Mouse (Mus musculus) ES-Bruce4 (cell line): ENCODE data around the gene Pak4.

Source experiments
- CTCF ChIP-seq: IDR thresholded peaks from one replicate; pipeline ENCODE4 v1.8.1; 2011; ENCODE audit warnings: low read depth, low read length
- POLR2A ChIP-seq: IDR thresholded peaks from one replicate; pipeline ENCODE4 v1.8.1; 2011; ENCODE audit warnings: low read length; ENCODE audit not compliant: insufficient read depth

- no peak for TF ChIP-seq CTCF
- TF ChIP-seq POLR2A: no peak
Observed at GRCm38 (mm10) chr7:28562951-28563350, 35.0 kb downstream of the Pak4 start.
